Mouse (Mus musculus) thymus, adult 2 months (tissue): ENCODE results near the gene Cdh13.

Source experiments
- CTCF ChIP-seq: fragments of 200-500 bp; IDR thresholded peaks from 2 replicates; pipeline ENCODE4 v1.5.1; 2012; ENCODE audit warnings: mild to moderate bottlenecking, control low read depth, low read length, moderate library complexity, borderline replicate concordance; ENCODE audit not compliant: control insufficient read depth, poor library complexity, insufficient read depth; ENCODE audit errors: extremely low read depth
- POLR2A ChIP-seq: fragments of 200-500 bp; IDR thresholded peaks from 2 replicates; pipeline ENCODE4 v1.6.1; 2012; ENCODE audit warnings: mild to moderate bottlenecking, low read length, control low read depth, moderate library complexity; ENCODE audit not compliant: control insufficient read depth, poor library complexity, insufficient read depth; ENCODE audit errors: extremely low read depth

DNA sequence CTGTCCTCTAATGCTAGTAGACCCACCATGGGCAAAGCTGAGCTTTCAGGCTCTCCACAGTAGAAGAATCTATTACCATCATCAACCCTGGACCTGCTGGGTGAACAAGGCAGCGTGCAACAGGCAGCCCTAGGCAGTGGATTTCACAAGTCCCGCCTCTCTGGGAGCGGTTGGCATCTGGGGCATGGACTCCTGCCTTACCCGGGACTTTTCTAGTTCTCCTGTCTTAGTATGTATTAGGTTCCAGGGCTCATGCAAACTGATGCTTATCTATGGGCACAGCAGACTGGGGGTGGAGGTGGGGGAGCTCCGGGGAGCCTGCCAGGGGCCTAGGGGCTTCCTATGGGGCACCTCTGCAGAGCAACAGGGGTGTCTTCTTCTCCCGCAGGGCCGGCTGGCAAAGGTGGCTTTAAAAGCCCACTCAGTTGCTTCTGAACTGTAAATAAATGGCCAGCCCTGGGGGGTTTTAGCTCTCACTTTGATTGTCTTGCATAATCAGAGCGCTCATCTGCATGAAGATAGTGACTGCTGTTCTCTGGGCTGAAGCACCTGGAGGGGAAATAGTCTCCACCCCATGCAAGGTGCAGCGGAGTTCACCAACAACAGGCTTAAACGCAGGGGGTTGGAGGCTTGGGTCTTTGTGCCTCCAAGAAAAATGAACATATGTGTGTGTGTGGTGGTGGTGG, 2.2 kb downstream of the Cdh13 start:
- no peak for TF ChIP-seq CTCF
- TF ChIP-seq POLR2A, result no peak
